Mouse (Mus musculus) forelimb bud, embryonic 11.5 days (tissue): Measurements from ENCODE around the gene Zcchc10.
"Not testable (repeated sequence)": the region's sequence is repeated elsewhere in the genome, so short reads cannot be mapped to it uniquely, and the experiment has no call there.

Source experiments
- DNase-seq: peaks from one replicate; pipeline ENCODE4 v3.0.0-alpha.2; 2012; ENCODE audit warnings: low read depth, low spot score

The Zcchc10 gene

GRCm38 (mm10) chr11:53324512-53324968 lies at the start of gene Zcchc10:
Zcchc10 (plus strand) TSS chr11:53324679.
- peak; percentile 80 for DNase-seq

DNA sequence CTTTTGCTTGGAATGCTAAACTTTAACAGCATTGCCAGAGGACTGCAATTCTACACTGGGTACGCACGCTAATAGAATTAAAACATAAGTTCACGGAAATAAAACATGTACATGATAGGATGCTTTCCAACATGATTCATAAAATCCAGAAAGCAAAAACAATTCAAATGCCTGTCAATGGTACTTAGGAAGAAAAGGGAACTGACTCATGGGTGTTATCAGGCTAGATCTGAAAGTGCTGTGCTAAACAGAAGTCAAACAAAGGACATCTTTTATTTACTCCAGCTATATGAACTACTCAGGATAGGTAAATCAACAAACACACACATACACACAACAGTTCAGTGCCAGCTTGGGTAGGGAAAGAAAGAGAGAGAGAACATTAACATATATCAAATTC lies 49.1 kb upstream of the Zcchc10 start:
- no peak for DNase-seq

DNA sequence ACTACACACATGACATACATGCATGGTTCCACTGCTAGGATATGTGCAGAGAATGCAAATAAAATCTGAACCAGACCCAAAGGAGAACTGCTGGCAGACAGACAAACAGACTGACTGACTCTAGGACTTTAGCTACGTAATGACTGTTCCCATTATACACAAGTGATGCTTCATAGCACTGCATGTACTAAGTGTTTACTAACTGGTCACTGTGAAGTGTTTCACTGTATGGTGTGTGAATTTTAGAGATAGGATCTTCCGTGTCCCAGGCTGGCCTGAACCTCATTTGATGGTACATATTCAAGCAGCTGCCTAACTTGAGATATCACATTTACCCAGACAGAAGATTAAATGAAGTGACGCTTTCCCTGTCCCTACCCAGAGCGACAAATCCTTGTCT lies 46.1 kb upstream of the Zcchc10 start:
- DNase-seq = no peak

GRCm38 (mm10) chr11:53285885-53286284 lies 38.6 kb upstream of the Zcchc10 start:
- no peak for DNase-seq

DNA sequence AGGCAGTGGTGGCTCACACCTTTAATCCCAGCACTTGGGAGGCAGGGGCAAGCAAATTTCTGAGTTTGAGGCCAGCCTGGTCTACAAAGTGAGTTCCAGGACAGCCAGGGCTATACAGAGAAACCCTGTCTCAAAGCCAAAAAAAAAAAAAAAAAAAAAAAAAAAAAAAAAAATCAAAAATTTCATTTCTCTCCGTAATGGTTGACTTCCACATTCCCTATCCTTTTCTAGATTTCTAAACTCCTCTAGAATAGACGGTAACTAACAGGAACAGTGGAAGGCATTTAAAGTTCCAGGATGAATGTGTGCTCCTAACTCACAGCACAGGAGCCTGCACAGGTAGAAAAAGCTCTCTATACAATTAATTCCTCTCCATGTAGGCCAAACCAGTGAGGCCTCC lies 34.3 kb upstream of the Zcchc10 start:
- not testable (repeated sequence) for DNase-seq

DNA sequence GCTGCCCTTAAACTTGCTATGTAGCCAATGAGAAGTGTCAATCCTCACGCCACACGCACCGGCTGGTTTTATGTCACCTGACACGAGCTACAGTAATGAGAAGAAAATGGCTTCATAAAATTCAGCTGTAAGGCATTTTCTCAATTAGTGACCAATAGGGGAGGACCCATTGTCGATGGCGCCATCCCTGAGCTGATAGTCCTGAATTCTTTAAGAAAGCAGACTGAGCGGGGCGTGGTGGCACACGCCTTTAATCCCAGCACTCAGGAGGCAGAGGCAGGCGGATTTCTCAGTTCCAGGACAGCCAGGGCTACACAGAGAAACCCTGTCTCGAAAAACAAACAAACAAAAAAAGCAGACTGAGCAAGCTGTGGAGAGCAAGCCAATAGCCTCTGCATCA lies 33.6 kb upstream of the Zcchc10 start:
- no peak for DNase-seq

DNA sequence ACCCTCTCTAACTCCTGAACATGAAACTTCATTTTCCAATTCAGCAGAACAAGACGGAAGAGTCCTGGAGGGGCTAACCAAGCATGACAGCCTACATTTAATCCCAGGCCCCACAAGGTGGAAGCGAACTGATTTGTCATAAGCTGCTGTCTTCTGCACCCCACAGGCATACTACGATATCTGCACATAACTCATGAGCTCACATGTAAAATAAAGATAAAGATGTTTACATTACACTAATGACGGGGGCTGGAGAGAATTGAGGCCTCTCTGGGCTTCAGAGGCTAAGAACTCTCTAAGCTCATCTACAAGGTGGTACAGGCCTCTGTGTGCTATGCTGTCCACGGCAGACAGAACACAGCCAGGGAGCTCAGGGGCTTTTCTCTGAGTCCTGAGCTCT lies 30.0 kb upstream of the Zcchc10 start:
- no peak for DNase-seq

- no peak for DNase-seq
These were observed 27.6 kb upstream of the Zcchc10 start for GRCm38 (mm10) chr11:53296880-53297279.

DNA sequence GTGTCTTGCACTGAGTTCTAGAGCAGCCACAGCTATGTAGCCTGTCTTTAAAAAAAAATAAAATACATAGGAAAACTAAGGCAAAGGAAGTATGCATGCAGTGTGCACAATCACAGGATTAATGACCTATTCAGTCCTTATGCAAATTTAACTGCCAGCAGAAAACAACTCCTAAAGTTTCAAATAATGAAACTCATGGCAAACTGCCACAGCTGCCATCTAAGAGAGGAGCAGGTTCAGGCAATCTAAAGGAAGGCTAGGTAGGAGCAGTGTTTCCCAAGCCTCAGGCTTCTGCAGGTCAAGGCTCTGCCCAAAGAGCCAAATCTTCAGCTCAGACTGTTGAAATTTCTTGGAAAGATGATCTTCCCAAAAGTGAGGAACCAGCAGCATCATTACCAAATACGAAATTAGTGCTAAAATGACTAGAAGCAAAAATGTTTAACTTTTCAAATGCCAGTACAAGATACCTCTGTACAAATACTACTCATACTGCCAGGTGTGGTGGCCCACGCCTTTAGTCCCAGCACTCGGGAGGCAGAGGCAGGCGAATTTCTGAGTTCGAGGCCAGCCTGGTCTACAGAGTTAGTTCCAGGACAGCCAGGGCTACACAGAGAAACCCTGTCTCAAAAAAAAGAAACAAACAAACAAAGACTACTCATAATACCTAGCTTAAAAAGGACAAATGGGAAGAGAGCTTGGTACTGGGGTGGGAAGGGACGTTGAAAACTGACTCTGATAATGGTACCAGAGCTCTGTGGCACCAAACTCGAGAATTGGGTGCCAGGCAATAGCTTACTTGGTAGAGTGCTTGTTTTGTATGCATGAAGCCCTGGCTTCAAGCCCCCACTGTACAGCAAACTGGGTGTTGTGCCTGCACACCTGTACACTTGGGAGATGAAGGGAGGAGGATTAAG lies 26.3 kb upstream of the Zcchc10 start:
- DNase-seq = no peak

DNA sequence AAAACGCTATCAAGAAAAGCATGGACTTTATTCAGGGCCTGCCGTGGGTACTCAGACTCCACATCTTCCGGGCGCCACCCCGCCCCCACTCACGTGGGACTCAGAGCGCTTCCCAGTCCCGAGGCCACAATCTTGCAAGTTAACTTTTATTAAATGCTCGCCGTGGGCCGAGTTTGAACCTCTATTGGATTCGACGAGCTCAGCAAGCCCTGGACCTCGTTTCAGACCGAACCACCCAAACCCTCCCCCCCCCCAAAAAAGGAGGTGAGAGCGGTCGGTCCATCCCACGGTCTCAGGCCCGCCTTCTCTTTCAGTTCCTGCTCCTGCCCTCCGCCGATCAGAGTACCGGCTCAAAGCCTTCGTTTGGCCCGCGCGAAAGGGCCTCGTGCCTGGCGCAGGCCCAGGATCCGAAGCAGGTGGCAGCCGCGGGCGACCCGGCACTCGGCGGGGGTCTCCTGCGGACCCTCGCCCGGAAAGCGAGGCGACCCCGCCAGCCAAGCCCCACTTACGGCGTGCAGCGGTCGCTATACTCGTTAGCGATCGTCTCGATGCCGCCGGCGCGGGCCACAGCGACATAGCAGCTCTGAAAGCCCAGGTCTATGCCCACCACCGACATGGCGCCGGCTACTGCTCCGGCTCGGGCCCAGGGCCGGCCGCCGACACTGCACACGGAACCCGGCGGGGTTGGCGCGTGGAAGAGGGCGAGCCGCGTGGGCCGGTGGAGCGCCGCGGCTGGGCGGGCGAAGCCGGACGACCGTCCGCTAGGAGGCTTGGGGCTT lies 24.7 kb upstream of the Zcchc10 start:
- DNase-seq = no peak

GRCm38 (mm10) chr11:53300330-53301166 lies 23.9 kb upstream of the Zcchc10 start, which contains the start of gene Hspa4:
Hspa4 (minus strand) TSS chr11:53300457.
- DNase-seq = peak; percentile 100

DNA sequence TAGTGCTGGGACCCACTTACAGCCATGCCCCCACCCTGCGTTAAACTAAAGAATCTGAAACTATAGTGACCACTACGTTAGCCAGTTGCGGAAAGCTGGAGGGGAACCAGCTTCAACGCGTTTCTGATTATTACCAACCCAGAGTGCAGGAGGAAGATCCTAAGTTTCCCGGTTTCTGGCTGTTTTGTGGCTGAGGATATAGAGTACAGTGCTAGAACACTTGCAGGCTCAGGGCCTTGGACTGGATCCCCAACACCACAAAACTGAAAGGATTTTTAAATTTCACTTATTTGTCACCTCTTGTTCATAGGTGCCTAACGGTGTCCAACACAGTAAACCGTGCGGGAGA lies 23.3 kb upstream of the Zcchc10 start:
- no peak for DNase-seq

DNA sequence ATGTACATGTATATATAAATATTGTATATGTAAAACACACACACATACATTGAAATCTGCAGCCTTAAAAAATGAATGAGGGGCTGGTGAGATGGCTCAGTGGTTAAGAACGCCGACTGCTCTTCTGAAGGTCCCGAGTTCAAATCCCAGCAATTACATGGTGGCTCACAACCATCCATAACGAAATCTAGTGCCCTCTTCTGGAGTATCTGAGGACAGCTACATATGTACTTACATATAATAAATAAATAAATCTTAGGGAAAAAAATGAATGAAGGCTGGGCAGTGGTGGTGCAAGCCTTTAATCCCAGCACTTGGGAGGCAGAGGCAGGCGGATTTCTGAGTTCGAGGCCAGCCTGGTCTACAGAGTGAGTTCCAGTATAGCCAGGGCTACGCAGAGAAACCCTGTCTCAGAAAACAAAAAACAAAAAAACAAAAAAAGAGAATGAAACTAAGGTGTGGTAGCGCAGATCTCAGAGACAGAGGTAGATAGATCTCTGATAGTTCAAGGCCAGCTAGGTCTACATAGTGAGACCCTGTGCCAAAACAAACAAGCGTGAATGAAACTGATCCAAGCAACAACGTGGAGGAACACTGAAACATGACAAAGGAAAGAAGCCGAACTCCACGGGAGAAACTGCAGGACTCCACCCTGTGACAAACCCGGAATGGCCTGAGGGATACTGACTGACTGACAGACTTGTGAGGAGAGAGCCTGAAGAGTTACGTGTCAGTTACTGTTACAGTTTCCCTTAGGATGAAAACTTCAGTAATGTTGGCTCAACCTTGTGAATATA lies 20.2 kb upstream of the Zcchc10 start:
- no peak for DNase-seq

DNA sequence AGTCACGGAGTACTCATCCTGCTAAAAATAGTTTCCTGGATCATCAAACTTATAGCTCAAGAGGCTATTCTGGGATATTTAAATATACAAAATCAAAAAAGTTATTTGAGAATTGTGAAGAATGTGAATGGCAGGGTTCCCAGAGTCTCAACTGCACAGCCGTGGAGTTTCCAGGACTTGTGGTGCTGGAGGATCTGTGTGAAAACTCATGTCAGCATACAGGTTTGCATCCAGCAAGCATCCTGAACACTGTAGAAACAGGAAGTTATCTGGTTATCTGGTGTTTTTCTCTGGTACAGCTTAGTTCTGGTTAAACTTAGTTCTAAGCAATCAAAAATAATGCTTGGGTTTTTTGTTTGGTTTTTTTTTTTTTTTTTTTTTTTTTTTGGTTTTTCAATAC lies 17.5 kb upstream of the Zcchc10 start:
- DNase-seq = no peak

- DNase-seq = no peak
These were observed 16.9 kb upstream of the Zcchc10 start for GRCm38 (mm10) chr11:53307558-53308065.

GRCm38 (mm10) chr11:53308251-53308864 lies 16.1 kb upstream of the Zcchc10 start:
- no peak for DNase-seq

DNA sequence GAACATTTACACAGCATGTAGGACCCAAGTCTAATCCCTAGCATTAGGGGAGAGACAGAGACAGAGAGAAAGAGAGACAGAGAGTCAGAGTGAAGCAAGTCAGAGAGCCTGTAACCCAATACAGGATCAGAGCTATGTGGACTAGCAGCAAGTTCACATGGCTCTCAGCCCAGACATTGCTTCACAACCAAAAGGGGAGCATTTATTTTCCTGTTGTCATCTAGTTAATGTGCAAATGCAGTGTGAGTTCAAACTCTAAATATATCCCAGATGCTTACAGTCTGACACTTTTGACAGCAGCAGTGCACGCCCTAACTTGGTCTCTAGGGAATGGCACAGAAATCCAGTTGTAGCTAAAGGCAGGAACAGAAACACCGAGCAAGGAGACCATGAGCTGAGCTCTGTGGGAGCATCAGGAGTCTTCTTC lies 15.6 kb upstream of the Zcchc10 start:
- no peak for DNase-seq

- no peak for DNase-seq
These were observed 13.1 kb upstream of the Zcchc10 start for GRCm38 (mm10) chr11:53311385-53311784.

GRCm38 (mm10) chr11:53312823-53313222 lies 11.7 kb upstream of the Zcchc10 start:
- not testable (repeated sequence) for DNase-seq

DNA sequence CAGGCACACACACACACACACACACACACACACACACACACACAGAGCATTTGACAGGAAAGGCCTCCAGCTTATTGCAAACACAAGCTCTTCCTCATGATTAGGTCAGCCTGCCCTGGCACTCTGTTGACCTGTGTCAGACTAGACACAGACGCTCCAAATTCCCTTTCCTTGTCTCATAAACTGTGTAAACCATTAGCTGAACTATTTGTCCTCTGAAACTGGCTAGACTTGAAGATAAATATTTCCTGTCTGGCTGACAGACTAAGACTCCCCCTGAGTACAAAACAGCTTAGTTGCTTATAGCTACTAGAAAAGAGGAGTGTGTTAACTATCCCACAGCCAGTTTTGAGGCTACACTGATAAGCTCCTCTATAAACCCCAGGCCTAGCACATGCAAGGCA lies 9.7 kb upstream of the Zcchc10 start:
- no peak for DNase-seq
